Mouse (Mus musculus): ENCODE measurements around the gene Apol9b. TPM values are rescaled to one million over a fixed set of nuclear protein-coding genes. Genes with fewer than 3 reads are reported as not detected.
A peak's percentile ranks its signal among the peaks of the same experiment; 100 is the strongest.
"Not testable (repeated sequence)": the region's sequence is repeated elsewhere in the genome, so short reads cannot be mapped to it uniquely, and the experiment has no call there.

Apol9b gene
- polyA plus RNA-seq, 1 experiment: 0.41 TPM

DNA sequence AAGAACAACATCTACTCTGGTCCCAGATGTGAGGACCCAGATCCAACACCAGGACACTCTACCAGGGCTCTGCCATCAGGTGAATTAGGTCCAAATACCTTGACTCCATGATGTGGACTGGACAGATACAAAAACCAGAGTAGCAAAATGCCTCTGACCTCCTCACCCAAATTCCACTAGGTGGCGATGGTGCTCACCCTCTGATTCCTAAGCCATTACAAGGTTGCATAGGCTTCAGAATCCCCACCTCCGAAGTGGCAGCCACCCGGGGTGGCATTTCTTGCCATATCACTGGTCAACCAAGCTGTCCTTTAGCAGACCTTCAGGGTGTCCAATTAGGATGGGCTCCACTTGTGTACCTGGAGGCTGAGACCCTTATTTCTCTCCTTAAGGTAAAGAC lies 1.7 kb upstream of the Apol9b start:
- H3K4me1 ChIP-seq (ENCODE audit: control insufficient read depth, insufficient read depth, low read length); H3K4me3 ChIP-seq (replicated peaks; ENCODE audit: insufficient read depth, low read depth, low read length); H3K27ac ChIP-seq (ENCODE audit: insufficient read depth, low read length); H3K27me3 ChIP-seq (ENCODE audit: control insufficient read depth, insufficient read depth, low read length): not testable (repeated sequence)
- peak; percentile 58 for TF ChIP-seq CTCF (IDR thresholded peaks at IDR 0.05; ENCODE audit: borderline replicate concordance, insufficient read depth, low read depth, low read length)
- 0% methylated on average over 3 of the region's 3 CpGs for WGBS
- peak; percentile 19 to 35 for DNase-seq

GRCm38 (mm10) chr15:77727745-77728144 lies 1.1 kb upstream of the Apol9b start:
- DNase-seq: not testable (repeated sequence)

DNA sequence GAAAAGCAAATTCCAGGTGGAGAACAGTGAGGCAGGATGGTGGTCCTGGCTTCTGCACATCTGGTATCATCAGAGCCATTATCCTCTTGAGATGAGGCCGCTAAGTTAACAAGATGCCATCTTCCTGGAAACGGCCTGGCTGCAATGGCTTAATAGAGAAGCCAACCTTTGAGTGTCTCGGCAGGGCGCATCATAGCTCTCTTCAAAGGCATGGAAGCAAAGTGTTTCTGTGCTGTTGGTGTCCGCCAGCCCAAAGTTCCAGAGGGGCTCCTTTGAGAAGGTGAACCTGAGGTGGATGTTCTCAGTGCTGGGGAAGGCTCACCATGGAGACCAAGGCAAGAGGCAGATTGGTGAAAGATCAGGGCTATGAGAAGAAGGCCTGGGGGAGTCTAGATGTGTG lies 2.8 kb downstream of the Apol9b start:
- 97% methylated on average over 5 of the region's 5 CpGs for WGBS

More at GRCm38 (mm10) chr15:77727745-77728144, 1.1 kb upstream of the Apol9b start:
- H3K27ac ChIP-seq (ENCODE audit: insufficient read depth, low read length); H3K4me1 ChIP-seq (ENCODE audit: control insufficient read depth, insufficient read depth, low read length); H3K27me3 ChIP-seq (ENCODE audit: control insufficient read depth, insufficient read depth, low read length); H3K4me3 ChIP-seq (replicated peaks; ENCODE audit: insufficient read depth, low read depth, low read length): not testable (repeated sequence)
- 93% methylated on average over 3 of the region's 3 CpGs for WGBS

DNA sequence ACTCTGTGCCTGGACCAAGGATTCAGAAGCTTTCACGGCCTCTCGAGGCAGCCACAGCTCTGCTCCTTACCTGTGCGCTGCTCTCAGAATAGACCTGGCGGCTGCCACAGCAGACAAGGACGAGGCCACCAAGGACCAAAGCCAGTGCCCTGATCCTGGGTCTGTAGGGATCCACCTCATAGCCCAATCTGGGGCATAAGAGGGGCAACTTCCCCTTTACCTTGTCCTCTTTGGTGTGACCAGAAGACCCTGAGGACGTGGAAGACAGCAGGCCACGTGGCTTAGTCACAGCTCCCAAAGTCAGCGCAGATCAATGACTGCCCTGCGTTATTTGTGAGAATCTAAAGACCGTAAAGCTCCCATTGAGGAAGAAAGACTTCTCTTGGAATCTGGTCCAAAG lies 4.0 kb downstream of the Apol9b start:
- WGBS: 84% methylated on average over 10 of the region's 10 CpGs

More for the DNA sequence above, 2.8 kb downstream of the Apol9b start:
- peaks cover 6% of the 10 kb centered on the region; the same call in 1 of the 2 replicates for H3K4me1 ChIP-seq (ENCODE audit: control insufficient read depth, insufficient read depth, low read length)
- TF ChIP-seq POLR2A (IDR thresholded peaks at IDR 0.05; ENCODE audit: borderline replicate concordance, insufficient read depth, low read length) (no peak), CTCF (IDR thresholded peaks at IDR 0.05; ENCODE audit: borderline replicate concordance, insufficient read depth, low read depth, low read length) (no peak)
- no peak overlapping the region for H3K27ac ChIP-seq (ENCODE audit: insufficient read depth, low read length)
- no peak for DNase-seq
- no peak overlapping the region for H3K4me3 ChIP-seq (replicated peaks; ENCODE audit: insufficient read depth, low read depth, low read length)
- H3K27me3 ChIP-seq (ENCODE audit: control insufficient read depth, insufficient read depth, low read length): no peaks in the 10 kb centered on the region

DNA sequence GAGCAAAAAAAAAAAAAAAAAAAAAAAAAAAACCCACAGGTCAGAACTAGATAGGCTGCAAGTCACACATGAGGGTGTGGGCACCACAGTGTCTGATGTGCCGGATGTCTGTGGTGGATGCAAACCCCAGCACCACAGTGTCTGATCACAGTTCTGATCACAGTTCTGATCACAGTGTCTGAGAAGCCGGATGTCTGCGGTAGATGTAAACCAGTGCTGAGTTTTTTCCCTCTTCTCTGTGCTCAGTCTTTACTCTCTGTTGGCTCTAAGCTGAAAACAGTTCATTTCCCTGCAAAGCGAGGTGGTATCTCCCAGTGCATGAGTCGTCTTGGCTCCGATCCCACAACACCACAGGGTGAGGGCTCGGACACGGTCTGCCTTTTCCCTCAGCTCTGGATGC lies 4.5 kb downstream of the Apol9b start:
- not testable (repeated sequence) for H3K4me1 ChIP-seq (ENCODE audit: control insufficient read depth, insufficient read depth, low read length)
- DNase-seq: peak in 1 of 2 experiments; percentile 27
- 39% methylated on average over 8 of the region's 8 CpGs for WGBS

More for the DNA sequence above, 4.0 kb downstream of the Apol9b start:
- DNase-seq; H3K4me3 ChIP-seq (replicated peaks; ENCODE audit: insufficient read depth, low read depth, low read length); H3K4me1 ChIP-seq (ENCODE audit: control insufficient read depth, insufficient read depth, low read length); H3K27ac ChIP-seq (ENCODE audit: insufficient read depth, low read length); H3K27me3 ChIP-seq (ENCODE audit: control insufficient read depth, insufficient read depth, low read length): not testable (repeated sequence)

GRCm38 (mm10) chr15:77733903-77734302 lies 5.1 kb downstream of the Apol9b start:
- WGBS: 76% methylated on average over 4 of the region's 4 CpGs
- not testable (repeated sequence) for H3K4me1 ChIP-seq (ENCODE audit: control insufficient read depth, insufficient read depth, low read length); H3K27ac ChIP-seq (ENCODE audit: insufficient read depth, low read length); H3K4me3 ChIP-seq (replicated peaks; ENCODE audit: insufficient read depth, low read depth, low read length); DNase-seq; H3K27me3 ChIP-seq (ENCODE audit: control insufficient read depth, insufficient read depth, low read length)

More for the DNA sequence above, 4.5 kb downstream of the Apol9b start:
- H3K27me3 ChIP-seq (ENCODE audit: control insufficient read depth, insufficient read depth, low read length); H3K27ac ChIP-seq (ENCODE audit: insufficient read depth, low read length); H3K4me3 ChIP-seq (replicated peaks; ENCODE audit: insufficient read depth, low read depth, low read length): not testable (repeated sequence)

DNA sequence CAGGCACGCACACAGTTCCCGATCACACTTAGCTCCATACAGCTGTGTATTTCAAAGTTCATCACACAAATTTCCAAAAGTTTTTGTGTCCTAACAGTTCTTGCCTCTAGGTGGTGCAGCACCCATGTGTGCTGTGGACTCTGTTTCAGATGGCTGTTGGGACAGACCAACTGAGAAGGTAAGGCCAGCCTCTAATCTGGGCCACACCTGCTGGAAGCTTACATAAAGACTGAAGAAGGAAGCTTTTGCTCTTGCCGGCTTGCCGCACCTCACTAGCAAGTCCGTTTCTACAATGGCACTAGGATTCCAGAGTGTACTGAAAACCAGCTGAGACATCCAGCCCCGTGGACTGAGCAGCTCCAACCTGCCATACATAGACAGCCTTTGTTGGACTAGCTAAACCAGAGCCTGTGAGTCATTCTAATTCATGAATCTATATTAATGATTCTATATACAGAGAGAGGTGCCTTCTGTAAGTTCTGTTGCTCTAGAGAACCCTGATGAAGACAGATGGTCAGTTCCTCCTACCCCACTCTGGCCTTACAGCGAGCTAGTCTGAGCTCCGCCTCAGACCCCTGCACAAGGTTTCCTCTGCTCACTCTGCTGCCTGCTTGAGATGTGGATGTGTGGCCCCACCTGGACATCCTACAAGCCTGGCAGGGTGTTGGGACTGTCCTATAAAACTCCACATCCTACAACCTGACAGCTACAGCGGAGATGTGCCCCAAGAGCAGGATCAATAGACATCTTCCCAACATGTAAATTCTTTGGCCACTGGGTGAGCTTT lies 11.9 kb downstream of the Apol9b start:
- TF ChIP-seq POLR2A (IDR thresholded peaks at IDR 0.05; ENCODE audit: borderline replicate concordance, insufficient read depth, low read length) (no peak), CTCF (IDR thresholded peaks at IDR 0.05; ENCODE audit: borderline replicate concordance, insufficient read depth, low read depth, low read length) (peak; percentile 28; the same call in 1 of the 2 replicates)
- no peaks in the 10 kb centered on the region for H3K4me1 ChIP-seq (ENCODE audit: control insufficient read depth, insufficient read depth, low read length)
- H3K4me3 ChIP-seq (replicated peaks; ENCODE audit: insufficient read depth, low read depth, low read length): no peak overlapping the region
- no peak for DNase-seq
- WGBS: 80% methylated on average over 9 of the region's 9 CpGs
- no peaks in the 10 kb centered on the region; the same call in 1 of the 2 replicates for H3K27me3 ChIP-seq (ENCODE audit: control insufficient read depth, insufficient read depth, low read length)
- H3K27ac ChIP-seq (ENCODE audit: insufficient read depth, low read length): no peak overlapping the region

- WGBS: 76% methylated on average over 6 of the region's 6 CpGs
- not testable (repeated sequence) for H3K4me3 ChIP-seq (replicated peaks; ENCODE audit: insufficient read depth, low read depth, low read length); H3K27ac ChIP-seq (ENCODE audit: insufficient read depth, low read length); H3K27me3 ChIP-seq (ENCODE audit: control insufficient read depth, insufficient read depth, low read length); DNase-seq; H3K4me1 ChIP-seq (ENCODE audit: control insufficient read depth, insufficient read depth, low read length)
These were observed 12.7 kb downstream of the Apol9b start for GRCm38 (mm10) chr15:77741556-77741955.

DNA sequence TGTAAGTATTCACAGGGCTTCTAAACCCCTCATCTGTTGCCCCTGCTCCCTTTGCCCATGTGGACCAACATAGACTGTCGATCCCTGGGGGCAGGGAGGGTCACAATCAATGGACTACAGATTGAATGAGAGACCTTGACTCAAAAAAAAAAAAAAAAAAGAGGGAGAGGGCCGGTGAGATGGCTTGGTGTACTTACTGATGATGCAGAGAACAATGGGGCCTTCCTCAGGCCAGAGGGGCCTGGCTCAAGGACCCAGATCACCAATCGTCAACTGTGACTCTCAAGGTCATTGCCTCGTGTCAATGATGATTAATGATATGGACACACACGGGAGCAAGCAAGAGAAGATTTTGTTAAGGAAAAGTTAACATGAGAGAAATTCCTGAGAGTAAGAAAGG lies 15.8 kb downstream of the Apol9b start:
- Histone ChIP-seq H3K27me3 (ENCODE audit: control insufficient read depth, insufficient read depth, low read length) (no peaks in the 10 kb centered on the region; the same call in 1 of the 2 replicates), H3K4me3 (replicated peaks; ENCODE audit: insufficient read depth, low read depth, low read length) (no peak overlapping the region), H3K27ac (ENCODE audit: insufficient read depth, low read length) (no peak overlapping the region), H3K4me1 (ENCODE audit: control insufficient read depth, insufficient read depth, low read length) (peaks cover 5% of the 10 kb centered on the region)
- no peak for DNase-seq
- TF ChIP-seq POLR2A (IDR thresholded peaks at IDR 0.05; ENCODE audit: borderline replicate concordance, insufficient read depth, low read length): no peak
- no peak for TF ChIP-seq CTCF (IDR thresholded peaks at IDR 0.05; ENCODE audit: borderline replicate concordance, insufficient read depth, low read depth, low read length)
- 69% methylated on average over 5 of the region's 5 CpGs for WGBS
